Mouse (Mus musculus) midbrain, embryonic 14.5 days (tissue): ENCODE measurements around the gene Col5a3. TPM values are rescaled to one million over a fixed set of nuclear protein-coding genes. Genes with fewer than 3 reads are reported as not detected.

Experiments
- ATAC-seq: fragments of 200-750 bp; cut with Nextera tagmentation; 2 replicates; pipeline ENCODE4 v1.8.0; 2017; ENCODE audit warnings: moderate number of reproducible peaks, moderate library complexity; ENCODE audit not compliant: low FRiP score, low TSS enrichment
- DNase-seq: peaks from one replicate; pipeline ENCODE4 v3.0.0-alpha.2; 2015
- H3K27ac ChIP-seq: fragments of 300-500 bp; sonication (generic); replicated peaks from 2 replicates; pipeline ENCODE4 v1.5.1; 2014; ENCODE audit warnings: mild to moderate bottlenecking, low read depth, low read length, moderate library complexity
- H3K27me3 ChIP-seq: fragments of 300-500 bp; sonication (generic); 2 replicates; pipeline ENCODE4 v1.6.1; 2014; ENCODE audit warnings: low read length, control low read depth, mixed read lengths; ENCODE audit not compliant: control insufficient read depth, insufficient read depth
- H3K36me3 ChIP-seq: fragments of 300-500 bp; sonication (generic); 2 replicates; pipeline ENCODE4 v1.6.1; 2014; ENCODE audit warnings: low read length, control low read depth; ENCODE audit not compliant: control insufficient read depth, insufficient read depth
- H3K4me1 ChIP-seq: fragments of 300-500 bp; sonication (generic); 2 replicates; pipeline ENCODE4 v1.6.1; 2014; ENCODE audit warnings: mild to moderate bottlenecking, antibody characterized with exemption, low read length, control low read depth; ENCODE audit not compliant: control insufficient read depth, insufficient read depth
- H3K4me2 ChIP-seq: fragments of 300-500 bp; sonication (generic); 2 replicates; pipeline ENCODE4 v1.6.1; 2014; ENCODE audit warnings: mild to moderate bottlenecking, low read length, moderate library complexity
- H3K4me3 ChIP-seq: fragments of 300-500 bp; sonication (generic); replicated peaks from 2 replicates; pipeline ENCODE4 v1.5.1; 2014; ENCODE audit warnings: low read depth, low read length
- H3K9ac ChIP-seq: fragments of 300-500 bp; sonication (generic); replicated peaks from 2 replicates; pipeline ENCODE4 v1.6.1; 2014; ENCODE audit warnings: mild to moderate bottlenecking, low read length, moderate library complexity
- H3K9me3 ChIP-seq: fragments of 300-500 bp; sonication (generic); 2 replicates; pipeline ENCODE4 v1.6.1; 2016; ENCODE audit warnings: low read length, control low read depth, mixed read lengths; ENCODE audit not compliant: control insufficient read depth
- WGBS: fragments of 180-500 bp; shearing (Covaris S2); extraction: QIAGEN DNeasy Blood & Tissue Kit; methylation state at CpG from one replicate; pipeline ENCODE4 v1.1.7; 2014; 5-methylcytosine and 5-hydroxymethylcytosine counted together
- polyA plus RNA-seq: library from polyadenylated mRNA; unstranded; fragments of >200 nt; fragmentation: Nextera tagmentation; extraction: Ambion mirVana; gene quantifications from 2 replicates; pipeline ENCODE4 v1.2.1, GENCODE M21; 2014

Gene Col5a3
- polyA plus RNA-seq, 1 experiment from 2014 or later: 0.45 TPM

DNA sequence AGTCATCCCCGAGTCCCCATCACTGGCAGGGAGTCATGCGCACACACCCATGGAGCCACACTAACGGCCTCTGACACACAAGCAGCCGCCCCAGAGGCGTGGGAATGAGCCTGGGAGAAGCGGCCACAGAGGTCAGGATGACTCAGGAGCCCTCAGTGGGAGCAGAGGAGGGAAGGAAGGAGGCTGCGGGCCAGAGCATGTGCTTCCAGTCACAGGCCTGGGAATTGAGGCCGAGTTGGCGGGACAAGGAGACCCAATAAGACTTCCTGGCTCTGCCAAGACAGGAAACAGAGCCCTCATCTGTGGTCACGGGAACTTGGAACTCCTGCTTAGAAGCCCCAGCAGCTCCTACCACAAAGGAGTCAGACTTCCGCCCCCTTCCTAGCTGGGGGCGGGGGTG is 54.1 kb downstream of the Col5a3 start:
- no peak for ATAC-seq
- Histone ChIP-seq H3K36me3 (no peaks in the 10 kb centered on the region), H3K9me3 (0 out of 2 replicates have a peak, but pooled peaks cover 4% of the 10 kb centered on the region), H3K4me2 (no peak overlapping the region), H3K27ac (no peak overlapping the region), H3K9ac (no peak overlapping the region), H3K27me3 (no peaks in the 10 kb centered on the region), H3K4me1 (no peaks in the 10 kb centered on the region), H3K4me3 (no peak overlapping the region)
- 70% methylated on average over 12 of the region's 12 CpGs for WGBS
- no peak for DNase-seq

DNA sequence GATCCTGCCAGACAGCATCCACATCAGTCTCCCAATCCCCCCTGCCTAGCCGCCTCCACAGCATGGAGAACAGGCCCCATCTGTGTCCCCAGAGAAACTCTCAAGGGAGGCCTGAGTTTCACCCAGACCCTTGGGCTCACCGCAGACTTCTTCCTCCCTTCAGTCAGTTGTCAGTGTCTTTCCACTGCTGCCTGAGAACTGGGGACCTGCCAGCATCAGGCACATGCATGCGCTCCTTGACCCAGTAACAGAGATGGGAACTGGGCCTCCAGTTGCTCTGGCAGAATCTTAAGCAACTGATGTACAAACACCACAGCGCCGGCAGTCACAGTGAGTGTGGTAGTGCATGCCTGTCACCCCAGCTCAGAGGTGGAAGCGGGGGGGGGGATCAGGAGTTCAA is 56.0 kb downstream of the Col5a3 start:
- Histone ChIP-seq H3K4me3 (no peak overlapping the region), H3K27ac (no peak overlapping the region), H3K4me1 (no peaks in the 10 kb centered on the region), H3K36me3 (no peaks in the 10 kb centered on the region), H3K9ac (no peak overlapping the region), H3K9me3 (0 out of 2 replicates have a peak, but pooled peaks cover 4% of the 10 kb centered on the region), H3K4me2 (no peak overlapping the region), H3K27me3 (no peaks in the 10 kb centered on the region)
- WGBS: 93% methylated on average over 6 of the region's 6 CpGs
- no peak for DNase-seq
- no peak for ATAC-seq

DNA sequence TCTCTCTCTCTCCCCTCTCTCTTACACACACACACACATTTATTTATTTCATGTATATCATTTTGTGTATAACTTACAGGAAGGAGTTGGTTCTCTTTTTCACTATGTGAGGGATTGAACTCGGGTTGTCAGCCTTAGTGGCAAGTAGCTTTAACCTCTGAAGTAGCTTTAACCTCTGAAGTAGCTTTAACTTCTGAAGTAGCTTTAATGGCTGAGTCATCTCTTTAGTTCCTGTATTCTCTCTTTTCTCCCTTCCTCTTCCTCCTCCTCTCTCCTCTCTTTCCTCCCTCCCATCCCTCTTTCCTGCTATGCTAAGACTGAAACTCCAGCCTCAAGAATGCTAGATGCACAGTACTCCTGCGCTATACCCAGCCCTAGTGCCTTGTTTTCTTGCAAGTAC is 56.6 kb downstream of the Col5a3 start:
- Histone ChIP-seq H3K9ac (no peak overlapping the region), H3K4me1 (no peaks in the 10 kb centered on the region), H3K4me3 (no peak overlapping the region), H3K27ac (no peak overlapping the region), H3K9me3 (0 out of 2 replicates have a peak, but pooled peaks cover 4% of the 10 kb centered on the region), H3K4me2 (no peak overlapping the region), H3K36me3 (no peaks in the 10 kb centered on the region), H3K27me3 (no peaks in the 10 kb centered on the region)
- ATAC-seq: no peak
- WGBS: 88% methylated on average over 2 of the region's 2 CpGs
- no peak for DNase-seq

DNA sequence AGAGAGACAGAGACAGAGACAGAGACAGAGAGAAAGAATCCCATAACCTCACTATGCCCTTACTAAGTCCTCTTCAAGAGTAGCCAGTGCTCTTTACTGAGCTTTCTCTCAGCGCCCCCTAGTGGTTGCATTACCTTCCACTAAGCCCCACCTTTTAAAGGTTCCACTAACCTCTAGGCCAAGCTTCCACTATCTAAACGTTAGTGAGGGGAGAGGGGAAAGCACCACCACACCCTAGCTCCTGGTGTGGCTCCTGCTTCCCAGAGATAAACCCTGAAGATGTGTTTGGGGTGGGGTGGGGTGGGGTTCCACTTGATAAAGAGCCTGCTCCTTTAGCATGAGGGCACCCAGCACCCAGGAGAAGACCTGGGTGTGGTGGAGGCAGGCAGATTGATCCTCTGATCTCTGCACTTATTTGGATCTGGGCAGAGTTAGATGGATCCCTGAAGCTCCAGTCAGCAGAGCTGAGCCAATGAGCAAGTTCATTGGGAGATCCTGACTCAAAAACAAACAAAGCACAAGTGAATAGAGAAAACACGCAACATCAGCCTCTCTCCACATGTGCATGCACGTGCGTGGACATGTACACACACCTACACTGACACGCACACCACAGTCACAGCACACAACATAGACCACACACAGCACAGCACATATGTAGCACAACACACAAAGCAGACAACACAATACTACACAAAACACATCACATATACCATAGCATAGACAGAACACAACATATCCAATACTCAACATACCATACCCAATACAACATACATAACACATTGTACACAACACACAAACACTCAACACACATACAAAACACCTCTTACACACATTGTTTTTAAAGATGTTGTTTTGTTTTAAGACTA is 57.5 kb downstream of the Col5a3 start:
- 0 out of 2 replicates have a peak, but pooled peaks cover 4% of the 10 kb centered on the region for H3K9me3 ChIP-seq
- 62% methylated on average over 6 of the region's 6 CpGs for WGBS
- no peaks in the 10 kb centered on the region for H3K4me1 ChIP-seq
- no peaks in the 10 kb centered on the region for H3K36me3 ChIP-seq
- H3K4me3 ChIP-seq: no peak overlapping the region
- peak; percentile 79 for DNase-seq
- no peak for ATAC-seq
- H3K27me3 ChIP-seq: no peaks in the 10 kb centered on the region
- no peak overlapping the region for H3K27ac ChIP-seq
- H3K9ac ChIP-seq: no peak overlapping the region
- no peak overlapping the region for H3K4me2 ChIP-seq

DNA sequence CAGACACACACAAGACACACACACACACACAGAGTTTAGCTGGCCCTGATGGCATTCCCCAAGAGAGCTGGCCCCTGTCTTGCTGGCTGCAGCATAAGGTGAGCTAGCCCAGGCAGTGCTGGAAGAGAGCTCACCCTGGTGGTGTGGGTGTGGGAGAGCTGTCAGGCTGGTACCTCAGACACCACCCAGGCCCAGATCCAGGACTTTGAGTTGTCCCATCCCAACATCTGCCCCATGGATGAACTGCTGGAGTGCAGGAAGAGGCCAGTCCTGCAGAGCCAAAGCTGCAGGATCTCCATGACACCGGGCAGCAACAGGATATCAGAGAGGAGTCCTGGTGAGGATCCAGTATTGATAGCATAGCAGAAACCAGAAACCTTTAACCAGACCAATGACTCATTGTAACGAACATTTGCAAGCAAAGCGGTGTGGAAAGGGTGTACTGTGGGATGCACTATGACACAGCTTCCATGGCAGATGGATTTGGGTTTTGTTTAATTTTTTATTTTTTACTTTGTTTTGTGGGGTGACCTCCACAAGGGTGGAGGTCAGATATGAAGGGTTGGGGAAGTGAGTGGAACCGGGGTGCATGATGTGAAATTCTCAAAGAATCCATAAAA is 58.7 kb downstream of the Col5a3 start:
- H3K36me3 ChIP-seq: no peaks in the 10 kb centered on the region
- DNase-seq (no peak), ATAC-seq (no peak)
- no peak overlapping the region for H3K4me2 ChIP-seq
- no peak overlapping the region for H3K27ac ChIP-seq
- no peaks in the 10 kb centered on the region for H3K27me3 ChIP-seq
- WGBS: 83% methylated on average over 4 of the region's 4 CpGs
- H3K9ac ChIP-seq: no peak overlapping the region
- no peak overlapping the region for H3K4me3 ChIP-seq
- H3K9me3 ChIP-seq: 0 out of 2 replicates have a peak, but pooled peaks cover 4% of the 10 kb centered on the region
- H3K4me1 ChIP-seq: no peaks in the 10 kb centered on the region

DNA sequence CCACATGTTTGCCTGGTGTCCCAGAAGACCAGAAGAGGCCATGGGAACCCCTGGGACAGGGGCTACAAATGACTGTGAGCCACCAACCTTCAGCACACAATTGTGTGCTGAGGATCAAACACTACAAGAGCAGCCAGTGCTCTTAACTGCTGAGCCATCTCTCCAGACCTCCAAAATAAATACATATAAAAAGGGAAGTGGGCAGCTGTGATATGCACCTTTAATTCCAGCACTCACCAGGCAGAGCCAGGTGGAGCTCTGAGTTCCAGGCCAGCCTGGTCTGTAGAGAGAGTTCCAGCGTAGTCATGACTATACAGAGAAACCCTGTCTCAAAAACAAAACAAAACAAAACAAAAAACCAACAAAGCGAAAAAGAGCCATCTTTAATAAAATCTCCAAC is 60.5 kb downstream of the Col5a3 start:
- Histone ChIP-seq H3K27ac (no peak overlapping the region), H3K4me3 (no peak overlapping the region), H3K27me3 (no peaks in the 10 kb centered on the region), H3K4me1 (no peaks in the 10 kb centered on the region), H3K36me3 (no peaks in the 10 kb centered on the region), H3K9me3 (no peaks in the 10 kb centered on the region), H3K9ac (no peak overlapping the region), H3K4me2 (no peak overlapping the region)
- ATAC-seq (no peak), DNase-seq (no peak)
- 87% methylated on average over 2 of the region's 2 CpGs for WGBS

DNA sequence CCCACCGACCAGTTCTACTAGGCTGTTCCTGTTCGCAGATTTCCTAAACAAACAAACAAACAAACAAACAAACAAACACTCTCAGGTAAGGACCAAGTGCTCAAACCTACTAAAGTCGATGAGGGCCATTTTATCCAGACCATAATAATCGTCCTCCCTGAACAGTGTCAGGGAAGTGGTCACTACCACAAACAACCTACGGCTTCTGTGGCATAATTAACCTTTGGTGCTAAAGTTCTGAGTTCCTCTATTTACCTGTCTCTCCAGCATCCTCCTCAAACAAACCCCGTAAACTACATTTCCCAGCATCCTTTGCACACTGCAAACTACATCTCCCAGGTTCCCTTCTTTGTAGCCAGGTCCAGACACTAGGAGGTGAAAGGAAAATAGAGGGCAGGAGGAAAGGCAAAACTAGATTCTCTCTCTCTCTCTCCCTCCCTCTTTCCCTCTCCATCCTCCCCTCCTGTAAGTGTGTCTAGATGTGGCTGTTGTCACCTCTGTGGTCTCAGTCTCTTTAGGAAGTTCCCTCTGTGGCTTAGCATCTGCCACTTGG is 63.3 kb downstream of the Col5a3 start:
- peak; percentile 43; the same call in 1 of the 2 replicates for ATAC-seq
- no peaks in the 10 kb centered on the region for H3K27me3 ChIP-seq
- 59% methylated on average over 6 of the region's 6 CpGs for WGBS
- peaks cover 2% of the 10 kb centered on the region; the same call in 1 of the 2 replicates for H3K4me1 ChIP-seq
- no peaks in the 10 kb centered on the region for H3K36me3 ChIP-seq
- H3K9ac ChIP-seq: no peak overlapping the region
- peak; percentile 84 for DNase-seq
- H3K4me2 ChIP-seq: no peak overlapping the region
- no peak overlapping the region for H3K4me3 ChIP-seq
- H3K27ac ChIP-seq: no peak overlapping the region
- no peaks in the 10 kb centered on the region for H3K9me3 ChIP-seq

DNA sequence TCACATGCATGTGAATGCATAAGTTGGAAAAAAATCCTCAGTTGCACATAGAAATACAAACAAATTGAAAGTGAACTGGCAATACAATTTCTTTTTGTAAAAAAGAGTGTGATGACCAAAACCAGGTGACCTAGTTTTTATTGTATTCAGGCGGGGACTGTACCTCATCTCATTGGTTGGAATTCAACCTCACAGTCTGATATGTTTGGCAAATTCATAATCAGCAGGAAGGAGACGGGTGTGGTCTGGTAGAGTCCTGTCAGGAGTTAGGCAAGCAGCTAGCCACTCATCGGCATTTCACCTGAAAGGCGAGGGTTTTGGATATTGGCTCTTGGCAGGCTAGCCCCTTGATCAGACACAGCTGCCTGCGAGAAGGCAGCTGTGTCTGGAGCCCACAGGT is 65.7 kb downstream of the Col5a3 start:
- H3K4me3 ChIP-seq: no peak overlapping the region
- 85% methylated on average over 5 of the region's 5 CpGs for WGBS
- H3K36me3 ChIP-seq: no peaks in the 10 kb centered on the region
- ATAC-seq: no peak
- no peak overlapping the region for H3K9ac ChIP-seq
- DNase-seq: no peak
- H3K4me2 ChIP-seq: no peak overlapping the region
- no peaks in the 10 kb centered on the region for H3K9me3 ChIP-seq
- no peak overlapping the region for H3K27ac ChIP-seq
- H3K4me1 ChIP-seq: peaks cover 9% of the 10 kb centered on the region
- H3K27me3 ChIP-seq: no peaks in the 10 kb centered on the region
